In the genomic region with DNA sequence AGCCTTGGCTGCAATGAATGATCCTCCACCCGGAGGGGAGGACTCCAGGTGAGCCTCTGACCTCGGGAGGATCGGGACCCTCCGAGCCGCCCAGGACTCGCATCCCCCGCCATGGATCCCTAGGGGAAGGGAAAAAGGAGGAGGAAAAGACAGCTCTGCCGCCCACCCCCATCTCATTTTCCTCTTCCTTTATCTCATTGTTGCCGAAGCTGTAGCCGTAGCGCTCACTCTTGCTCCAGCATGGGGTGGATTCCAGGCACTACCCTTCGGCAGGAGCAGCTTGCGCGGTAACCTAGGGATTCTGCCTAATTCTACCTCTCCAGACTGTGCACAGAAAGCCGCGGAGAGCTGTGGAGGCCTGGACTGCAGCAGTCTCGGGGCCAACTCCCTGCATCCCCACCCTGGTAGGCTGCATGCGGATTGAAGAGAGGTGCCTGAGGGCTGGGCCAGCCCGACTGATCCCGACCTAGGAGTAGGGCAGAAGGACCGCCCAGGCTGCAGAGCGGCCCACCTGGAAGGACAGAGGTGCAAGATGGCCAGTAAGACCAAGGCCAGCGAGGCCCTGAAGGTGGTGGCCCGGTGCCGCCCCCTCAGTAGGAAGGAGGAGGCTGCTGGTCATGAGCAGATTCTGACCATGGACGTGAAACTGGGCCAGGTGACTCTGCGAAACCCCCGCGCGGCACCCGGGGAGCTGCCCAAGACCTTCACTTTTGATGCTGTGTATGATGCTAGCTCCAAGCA, we compare ENCODE assay signal across 8 mouse cellular contexts. TPM values are rescaled to one million over a fixed set of nuclear protein-coding genes. Genes with fewer than 3 reads are reported as not detected.
DNase-seq lines count a peak whose midpoint lies in the region; ATAC-seq and TF ChIP-seq lines count a peak whose summit lies in the region.

No protein-coding gene starts in this region.

- peaks cover 4% of the 10 kb centered on the region for H3K9me3 ChIP-seq in kidney, embryonic 14.5 days (ENCODE audit: control insufficient read depth, low read length)
- peaks cover 6% of the 10 kb centered on the region for H3K9me3 ChIP-seq in forebrain, embryonic 13.5 days (replicated peaks)
- no peaks in the 10 kb centered on the region for H3K9me3 ChIP-seq in midbrain, postnatal 0 days (ENCODE audit: low read length)

- no peaks in the 10 kb centered on the region for H3K27me3 ChIP-seq in kidney, embryonic 14.5 days (ENCODE audit: control insufficient read depth, insufficient read depth, low read length)
- H3K27me3 ChIP-seq in forebrain, embryonic 13.5 days: no peaks in the 10 kb centered on the region
- H3K27me3 ChIP-seq in midbrain, postnatal 0 days (ENCODE audit: insufficient read depth, low read length): no peaks in the 10 kb centered on the region

- H3K4me1 ChIP-seq in kidney, embryonic 14.5 days (ENCODE audit: control insufficient read depth, insufficient read depth, low read length): peaks cover 11% of the 10 kb centered on the region; the same call in 1 of the 2 replicates
- peaks cover 49% of the 10 kb centered on the region for H3K4me1 ChIP-seq in forebrain, embryonic 13.5 days
- H3K4me1 ChIP-seq in midbrain, postnatal 0 days (ENCODE audit: insufficient read depth, low read length): peaks cover 22% of the 10 kb centered on the region

- WGBS in kidney, embryonic 14.5 days: 1% methylated on average over 30 of the region's 31 CpGs
- 3% methylated on average over 30 of the region's 31 CpGs for WGBS in forebrain, embryonic 13.5 days
- WGBS in midbrain, postnatal 0 days: 2% methylated on average over 31 of the region's 31 CpGs

- peak overlapping the region; percentile 65 for H3K4me3 ChIP-seq in kidney, embryonic 14.5 days (ENCODE audit: low read length)
- peak overlapping the region; percentile 76 for H3K4me3 ChIP-seq in forebrain, embryonic 13.5 days
- H3K4me3 ChIP-seq in midbrain, postnatal 0 days (ENCODE audit: low read depth, low read length): peak overlapping the region; percentile 85

- peak; percentile 65 for ATAC-seq in kidney, embryonic 14.5 days (ENCODE audit: low FRiP score, low TSS enrichment)
- peak; percentile 30 for ATAC-seq in CD4-positive, CD25-positive, alpha-beta regulatory T cell, adult 4 months
- ATAC-seq in cerebellum, adult (ENCODE audit: insufficient number of reproducible peaks, low FRiP score, low TSS enrichment): peak; percentile 37
- ATAC-seq in forebrain, embryonic 13.5 days: peak; percentile 31
- peak; percentile 48 for ATAC-seq in midbrain, postnatal 0 days (ENCODE audit: low FRiP score)

- no peak for TF ChIP-seq CTCF in midbrain, postnatal 0 days (IDR thresholded peaks at IDR 0.05)

- H3K27ac ChIP-seq in kidney, embryonic 14.5 days (ENCODE audit: low read depth, low read length): peak overlapping the region; percentile 39; the same call in 1 of the 2 replicates
- H3K27ac ChIP-seq in forebrain, embryonic 13.5 days: peak overlapping the region; percentile 90
- H3K27ac ChIP-seq in midbrain, postnatal 0 days (ENCODE audit: low read depth, low read length): peak overlapping the region; percentile 99

- H3K4me2 ChIP-seq in kidney, embryonic 14.5 days (replicated peaks; ENCODE audit: low read depth, low read length): peak overlapping the region; percentile 89
- H3K4me2 ChIP-seq in forebrain, embryonic 13.5 days: peak overlapping the region; percentile 92
- H3K4me2 ChIP-seq in midbrain, postnatal 0 days (ENCODE audit: low read depth, low read length, poor library complexity, severe bottlenecking): peak overlapping the region; percentile 92

- no peak for DNase-seq in kidney, postnatal 25 days
- peak; percentile 18 for DNase-seq in kidney, postnatal 14 days
- peak; percentile 35 for DNase-seq in midbrain, postnatal 0 days (ENCODE audit: low spot score)
- DNase-seq in B cell, adult 2 months: no peak

- H3K36me3 ChIP-seq in kidney, embryonic 14.5 days (ENCODE audit: control insufficient read depth, insufficient read depth, low read length): peaks cover 4% of the 10 kb centered on the region; the same call in 1 of the 2 replicates
- H3K36me3 ChIP-seq in forebrain, embryonic 13.5 days (ENCODE audit: poor library complexity, severe bottlenecking): peaks cover 23% of the 10 kb centered on the region
- H3K36me3 ChIP-seq in midbrain, postnatal 0 days (ENCODE audit: insufficient read depth, low read length): no peaks in the 10 kb centered on the region

- peak overlapping the region; percentile 73 for H3K9ac ChIP-seq in kidney, embryonic 14.5 days (ENCODE audit: low read depth, low read length)
- H3K9ac ChIP-seq in forebrain, embryonic 13.5 days: peak overlapping the region; percentile 96
- peak overlapping the region; percentile 97 for H3K9ac ChIP-seq in midbrain, postnatal 0 days (replicated peaks; ENCODE audit: low read length, poor library complexity, severe bottlenecking)

RNA-seq across cellular contexts. Expression of a gene that starts 0.7 kb away (rescaled TPM):
- 8.3 and 10.5 TPM in 2 replicates for polyA plus RNA-seq in kidney, embryonic 14.5 days (2014; fragmentation: Nextera tagmentation; extraction: Ambion mirVana)
- 1 to 10 TPM; 2.6 to 3.3 TPM for polyA plus RNA-seq in CD4-positive, CD25-positive, alpha-beta regulatory T cell, adult 4 months (2017; shearing (Covaris generic))
- polyA plus RNA-seq in forebrain, embryonic 13.5 days (2015; fragmentation: Nextera tagmentation; extraction: Ambion mirVana): 64.2 and 70.4 TPM in 2 replicates
- 172 and 176 TPM in 2 replicates for total RNA-seq in midbrain, postnatal 0 days (2014; rRNA removed)
- 70.0 and 70.7 TPM in 2 replicates for polyA plus RNA-seq in midbrain, postnatal 0 days (2015; fragmentation: Nextera tagmentation; extraction: Ambion mirVana)

RNA-seq across cellular contexts. Expression of a gene that starts 55.9 kb away (rescaled TPM):
- 64.1 and 84.5 TPM in 2 replicates for polyA plus RNA-seq in kidney, embryonic 14.5 days (2014; fragmentation: Nextera tagmentation; extraction: Ambion mirVana)
- polyA plus RNA-seq in CD4-positive, CD25-positive, alpha-beta regulatory T cell, adult 4 months (2017; shearing (Covaris generic)): 10 to 100 TPM; 43.1 to 54.8 TPM
- 103 and 106 TPM in 2 replicates for polyA plus RNA-seq in forebrain, embryonic 13.5 days (2015; fragmentation: Nextera tagmentation; extraction: Ambion mirVana)
- total RNA-seq in midbrain, postnatal 0 days (2014; rRNA removed): 243 and 253 TPM in 2 replicates
- 142 and 151 TPM in 2 replicates for polyA plus RNA-seq in midbrain, postnatal 0 days (2015; fragmentation: Nextera tagmentation; extraction: Ambion mirVana)

Comparison
In these comparisons a context has a peak if more than half of its experiments do, and no peak if none do; other contexts are left out.
1. DNase-seq: peak in kidney, postnatal 14 days (single experiment) and midbrain, postnatal 0 days (single experiment); none in kidney, postnatal 25 days (0 of 2) and B cell, adult 2 months (0 of 2).
2. H3K27ac ChIP-seq: peak in every context shown above with its lines; median percentile 99 in midbrain, postnatal 0 days; 90 in forebrain, embryonic 13.5 days; 39 in kidney, embryonic 14.5 days.
3. Peak in every context shown above with its lines, with median percentiles within 50 percentile points of each other: ATAC-seq, H3K4me2 ChIP-seq, H3K4me3 ChIP-seq and H3K9ac ChIP-seq.